Mouse (Mus musculus) cerebellum, adult 2 months (tissue): ENCODE results near the gene Calm5. TPM values are rescaled to one million over a fixed set of nuclear protein-coding genes. Genes with fewer than 3 reads are reported as not detected.

Experiments
- DNase-seq, 2 experiments: peaks; one replicate each; pipeline ENCODE4 v3.0.0; 2021
- H3K27ac ChIP-seq: fragments of 200-500 bp; 2 replicates; pipeline ENCODE4 v1.5.1; 2012; ENCODE audit warnings: low read length, control low read depth, inconsistent platforms; ENCODE audit not compliant: insufficient read depth
- H3K27me3 ChIP-seq: fragments of 200-500 bp; 2 replicates; pipeline ENCODE4 v1.6.1; 2012; ENCODE audit warnings: inconsistent platforms, mild to moderate bottlenecking, low read length, moderate library complexity; ENCODE audit not compliant: control insufficient read depth, insufficient read depth
- H3K4me1 ChIP-seq: fragments of 200-500 bp; 2 replicates; pipeline ENCODE4 v1.6.1; 2011; ENCODE audit warnings: low read length; ENCODE audit not compliant: control insufficient read depth, insufficient read depth
- H3K4me3 ChIP-seq: fragments of 200-500 bp; replicated peaks from 2 replicates; pipeline ENCODE3; 2011; ENCODE audit warnings: mild to moderate bottlenecking, low read depth, low read length, control low read depth; ENCODE audit not compliant: insufficient read depth
- CTCF ChIP-seq: fragments of 200-500 bp; IDR thresholded peaks from 2 replicates; pipeline ENCODE4 v1.5.1; 2011; ENCODE audit warnings: low read depth, mild to moderate bottlenecking, control low read depth, low read length, moderate library complexity, borderline replicate concordance; ENCODE audit not compliant: insufficient read depth
- POLR2A ChIP-seq: fragments of 200-500 bp; IDR thresholded peaks from 2 replicates; pipeline ENCODE4 v1.6.1; 2011; ENCODE audit warnings: low read length, control low read depth, borderline replicate concordance; ENCODE audit not compliant: insufficient read depth
- WGBS: fragments of 180-500 bp; shearing (Covaris S2); methylation state at CpG from one replicate; pipeline ENCODE4 v1.1.7; 2018; 5-methylcytosine and 5-hydroxymethylcytosine counted together
- polyA plus RNA-seq: library from polyadenylated mRNA; depleted of rRNA; stranded (reverse); fragments of >200 nt; gene quantifications from 2 replicates; pipeline ENCODE4 v1.2.3, GENCODE M21; 2012

Calm5 gene
- polyA plus RNA-seq, 1 experiment, result not detected

GRCm38 (mm10) chr13:3856252-3856651, 2.3 kb downstream of the Calm5 start:
- no peaks in the 10 kb centered on the region for H3K27me3 ChIP-seq
- no peak for DNase-seq
- TF ChIP-seq POLR2A (no peak), CTCF (no peak)
- H3K4me1 ChIP-seq, result no peaks in the 10 kb centered on the region
- H3K27ac ChIP-seq, result no peak overlapping the region
- no peak overlapping the region for H3K4me3 ChIP-seq
- 72% methylated on average over 1 of the region's 1 CpGs for WGBS

GRCm38 (mm10) chr13:3861251-3861650, 7.3 kb downstream of the Calm5 start:
- H3K27me3 ChIP-seq, result no peaks in the 10 kb centered on the region
- 88% methylated on average over 8 of the region's 8 CpGs for WGBS
- no peak for DNase-seq
- H3K4me1 ChIP-seq, result no peaks in the 10 kb centered on the region
- H3K4me3 ChIP-seq, result no peak overlapping the region
- no peak overlapping the region for H3K27ac ChIP-seq
- TF ChIP-seq POLR2A (no peak), CTCF (no peak)

- Histone ChIP-seq H3K27ac (no peak overlapping the region), H3K4me1 (no peaks in the 10 kb centered on the region), H3K27me3 (no peaks in the 10 kb centered on the region), H3K4me3 (no peak overlapping the region)
- TF ChIP-seq POLR2A, result no peak
- no peak for TF ChIP-seq CTCF
- WGBS, result 72% methylated on average over 3 of the region's 3 CpGs
- no peak for DNase-seq
Observed at GRCm38 (mm10) chr13:3862325-3862724, 8.4 kb downstream of the Calm5 start.

GRCm38 (mm10) chr13:3862922-3863580, 9.1 kb downstream of the Calm5 start:
- H3K27ac ChIP-seq, result no peak overlapping the region
- TF ChIP-seq POLR2A (no peak), CTCF (no peak)
- DNase-seq, result no peak
- WGBS, result 72% methylated on average over 10 of the region's 10 CpGs
- H3K27me3 ChIP-seq, result no peaks in the 10 kb centered on the region
- H3K4me3 ChIP-seq, result no peak overlapping the region
- no peaks in the 10 kb centered on the region for H3K4me1 ChIP-seq

GRCm38 (mm10) chr13:3865648-3866354, 11.8 kb downstream of the Calm5 start:
- DNase-seq, result no peak
- 82% methylated on average over 14 of the region's 14 CpGs for WGBS
- H3K27ac ChIP-seq, result no peak overlapping the region

DNA sequence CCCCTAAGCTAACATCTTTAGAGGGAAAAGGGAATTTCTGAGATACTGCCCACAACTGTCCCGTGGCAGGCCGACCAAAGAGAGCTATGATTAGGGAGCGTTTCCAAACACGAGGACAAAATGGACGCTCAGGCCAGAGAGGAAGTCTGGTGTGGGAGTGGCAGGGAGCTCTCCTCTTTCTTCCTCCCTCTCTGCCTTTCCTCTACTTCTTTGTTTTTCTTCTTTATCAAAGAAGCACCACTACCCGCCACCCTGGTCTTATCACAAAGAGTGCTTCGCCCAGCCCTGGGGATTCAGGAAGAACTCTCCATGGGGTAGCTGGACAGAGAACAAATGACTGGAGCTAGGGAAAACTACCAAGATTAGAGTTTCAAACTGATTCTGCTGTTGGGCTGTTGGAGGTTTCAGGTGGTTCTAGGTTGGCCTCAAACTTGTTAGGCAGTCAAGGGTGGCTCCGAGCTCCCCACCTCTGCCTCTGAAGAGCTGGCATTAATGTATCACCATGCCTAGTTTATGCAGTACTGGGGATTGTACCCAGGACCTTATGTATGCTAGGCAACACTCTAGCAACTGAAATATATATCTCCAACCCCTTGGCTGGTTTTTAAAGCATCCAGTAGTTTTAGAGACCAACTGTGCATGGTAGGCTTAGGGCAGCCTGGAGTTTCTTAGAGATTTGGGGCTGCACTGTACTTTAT, 12.5 kb downstream of the Calm5 start:
- no peak for TF ChIP-seq CTCF
- TF ChIP-seq POLR2A, result no peak
- no peak for DNase-seq
- Histone ChIP-seq H3K4me1 (no peaks in the 10 kb centered on the region), H3K4me3 (no peak overlapping the region), H3K27me3 (no peaks in the 10 kb centered on the region), H3K27ac (no peak overlapping the region)
- 77% methylated on average over 8 of the region's 8 CpGs for WGBS

More at GRCm38 (mm10) chr13:3865648-3866354, 11.8 kb downstream of the Calm5 start:
- H3K4me3 ChIP-seq, result no peak overlapping the region
- no peaks in the 10 kb centered on the region for H3K4me1 ChIP-seq
- H3K27me3 ChIP-seq, result no peaks in the 10 kb centered on the region
- TF ChIP-seq POLR2A, result no peak
- TF ChIP-seq CTCF, result no peak

- TF ChIP-seq CTCF (no peak), POLR2A (no peak)
- Histone ChIP-seq H3K4me1 (no peaks in the 10 kb centered on the region), H3K27me3 (no peaks in the 10 kb centered on the region), H3K4me3 (no peak overlapping the region), H3K27ac (no peak overlapping the region)
- no peak for DNase-seq
- 83% methylated on average over 6 of the region's 6 CpGs for WGBS
Observed at GRCm38 (mm10) chr13:3867158-3867557, 13.2 kb downstream of the Calm5 start.
